Mouse (Mus musculus) cerebellum, adult 11 months (tissue): ENCODE measurements around the gene Dmgdh.

Experiments
- DNase-seq: peaks from one replicate; pipeline ENCODE4 v3.0.0; 2022

Gene Dmgdh

GRCm38 (mm10) chr13:93674131-93674561 is at the start of gene Dmgdh, which contains the start of gene Bhmt2:
Dmgdh (plus strand) TSS chr13:93674433.
Bhmt2 (minus strand) TSS chr13:93674302.
- DNase-seq, result no peak

GRCm38 (mm10) chr13:93628861-93629260 is 45.4 kb upstream of the Dmgdh start:
- no peak for DNase-seq

GRCm38 (mm10) chr13:93630941-93631705 is 43.1 kb upstream of the Dmgdh start:
- DNase-seq, result peak; percentile 14

- no peak for DNase-seq
Measured at GRCm38 (mm10) chr13:93632927-93633326, 41.3 kb upstream of the Dmgdh start.

- peak; percentile 12 for DNase-seq
Measured at GRCm38 (mm10) chr13:93636561-93636960, 37.7 kb upstream of the Dmgdh start.

- no peak for DNase-seq
Measured at GRCm38 (mm10) chr13:93637282-93638245, 36.7 kb upstream of the Dmgdh start, which contains the start of gene Bhmt. Bhmt (minus strand) TSS chr13:93637961.

GRCm38 (mm10) chr13:93639636-93640035 is 34.6 kb upstream of the Dmgdh start:
- DNase-seq, result no peak

GRCm38 (mm10) chr13:93648387-93649130 is 25.7 kb upstream of the Dmgdh start:
- no peak for DNase-seq

GRCm38 (mm10) chr13:93653382-93653781 is 20.9 kb upstream of the Dmgdh start:
- DNase-seq, result no peak

- DNase-seq, result peak; percentile 20
Measured at GRCm38 (mm10) chr13:93657941-93658340, 16.3 kb upstream of the Dmgdh start.

- DNase-seq, result no peak
Measured at GRCm38 (mm10) chr13:93667586-93667985, 6.6 kb upstream of the Dmgdh start.

GRCm38 (mm10) chr13:93672371-93672770 is 1.9 kb upstream of the Dmgdh start:
- DNase-seq, result no peak

- no peak for DNase-seq
Measured at GRCm38 (mm10) chr13:93673296-93673695, 937 bp upstream of the Dmgdh start.

- no peak for DNase-seq
Measured at GRCm38 (mm10) chr13:93676864-93677263, 2.6 kb downstream of the Dmgdh start.

- DNase-seq, result no peak
Measured at GRCm38 (mm10) chr13:93683336-93683735, 9.1 kb downstream of the Dmgdh start.

- DNase-seq, result no peak
Measured at GRCm38 (mm10) chr13:93685226-93685625, 11.0 kb downstream of the Dmgdh start.

GRCm38 (mm10) chr13:93687321-93687720 is 13.1 kb downstream of the Dmgdh start:
- DNase-seq, result no peak

GRCm38 (mm10) chr13:93689566-93689965 is 15.3 kb downstream of the Dmgdh start:
- no peak for DNase-seq

- no peak for DNase-seq
Measured at GRCm38 (mm10) chr13:93690821-93691220, 16.6 kb downstream of the Dmgdh start.

- no peak for DNase-seq
Measured at GRCm38 (mm10) chr13:93698866-93699265, 24.6 kb downstream of the Dmgdh start.

- no peak for DNase-seq
Measured at GRCm38 (mm10) chr13:93705697-93706096, 31.5 kb downstream of the Dmgdh start.

GRCm38 (mm10) chr13:93707271-93707670 is 33.0 kb downstream of the Dmgdh start:
- no peak for DNase-seq

- no peak for DNase-seq
Measured at GRCm38 (mm10) chr13:93710325-93710724, 36.1 kb downstream of the Dmgdh start.
